Mouse (Mus musculus) c-Kit-positive CD71-negative TER-119-negative erythroid progenitor cells, embryonic 14.5 days (primary cell): Measurements from ENCODE around the gene Xcr1.

ENCODE experiments used
- DNase-seq: peaks from one replicate; pipeline ENCODE4 v3.0.0-alpha.2; 2013; ENCODE audit warnings: low read depth

Gene Xcr1

DNA sequence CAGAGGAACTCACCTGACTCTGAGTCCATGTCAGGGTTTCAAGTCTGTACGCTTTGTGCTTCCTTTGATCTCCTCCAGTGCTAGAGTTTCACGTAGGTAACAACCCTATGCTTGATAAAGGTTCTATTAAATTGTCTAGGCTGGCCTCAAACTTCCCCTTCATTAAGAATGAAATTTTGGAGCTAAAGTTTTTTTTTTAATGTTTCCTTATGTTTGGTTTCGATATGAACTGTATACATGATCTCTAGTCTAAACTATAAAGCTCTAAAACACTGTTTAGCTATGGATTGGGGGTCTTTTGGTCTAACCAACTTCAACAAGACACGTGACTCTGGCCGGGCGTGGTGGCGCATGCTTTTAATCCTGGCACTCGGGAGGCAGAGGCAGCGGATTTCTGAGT is at the start of gene Xcr1:
Xcr1 (minus strand) TSS at position 101 of the 400 bp plus-strand sequence.
- no peak for DNase-seq

GRCm38 (mm10) chr9:123872049-123872448 is 10.2 kb upstream of the Xcr1 start:
- DNase-seq: no peak

DNA sequence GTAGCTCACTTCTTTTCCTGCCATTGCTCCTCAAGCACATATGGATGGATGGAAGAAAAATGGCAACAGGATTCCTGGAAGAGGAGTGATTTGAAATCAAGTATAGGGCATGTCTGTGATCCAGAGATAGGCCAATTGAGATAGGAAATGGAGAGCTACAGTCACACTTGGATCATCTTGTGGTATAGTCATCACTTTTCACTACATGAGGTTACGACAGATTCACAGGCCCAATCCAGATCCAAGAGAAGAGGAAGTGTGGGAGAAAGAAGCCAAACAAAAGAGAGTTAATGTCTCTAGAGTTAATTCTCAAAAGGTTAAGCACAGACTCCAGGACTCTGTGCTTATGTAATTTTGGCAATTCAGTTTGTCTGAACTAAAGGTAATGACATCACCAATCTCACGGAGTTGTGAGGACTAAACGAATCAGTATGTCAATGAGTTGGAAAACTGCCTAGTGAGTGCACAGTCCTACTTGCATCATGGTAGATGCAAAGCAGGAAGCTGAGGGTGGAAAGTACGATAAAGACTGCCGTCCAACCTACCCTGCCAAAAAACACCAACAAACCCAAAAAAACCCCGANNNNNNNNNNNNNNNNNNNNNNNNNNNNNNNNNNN is 7.4 kb upstream of the Xcr1 start:
- no peak for DNase-seq

- no peak for DNase-seq
Observed at GRCm38 (mm10) chr9:123863641-123864040, 1.8 kb upstream of the Xcr1 start.

- DNase-seq: no peak
Observed at GRCm38 (mm10) chr9:123862895-123863616, 1.2 kb upstream of the Xcr1 start.

GRCm38 (mm10) chr9:123856836-123857235 is 5.0 kb downstream of the Xcr1 start:
- no peak for DNase-seq

- DNase-seq: no peak
Observed at GRCm38 (mm10) chr9:123852449-123853390, 9.1 kb downstream of the Xcr1 start.

GRCm38 (mm10) chr9:123851713-123852448 is 9.9 kb downstream of the Xcr1 start, which contains the start of gene Fyco1:
Gene Fyco1, minus strand, starts transcription at chr9:123851899.
- DNase-seq: peak; percentile 87

GRCm38 (mm10) chr9:123851062-123851712 is 10.6 kb downstream of the Xcr1 start:
- peak; percentile 56 for DNase-seq

GRCm38 (mm10) chr9:123850705-123851061 is 11.1 kb downstream of the Xcr1 start:
- peak; percentile 43 for DNase-seq

- DNase-seq: no peak
Observed at GRCm38 (mm10) chr9:123849976-123850695, 11.7 kb downstream of the Xcr1 start.

DNA sequence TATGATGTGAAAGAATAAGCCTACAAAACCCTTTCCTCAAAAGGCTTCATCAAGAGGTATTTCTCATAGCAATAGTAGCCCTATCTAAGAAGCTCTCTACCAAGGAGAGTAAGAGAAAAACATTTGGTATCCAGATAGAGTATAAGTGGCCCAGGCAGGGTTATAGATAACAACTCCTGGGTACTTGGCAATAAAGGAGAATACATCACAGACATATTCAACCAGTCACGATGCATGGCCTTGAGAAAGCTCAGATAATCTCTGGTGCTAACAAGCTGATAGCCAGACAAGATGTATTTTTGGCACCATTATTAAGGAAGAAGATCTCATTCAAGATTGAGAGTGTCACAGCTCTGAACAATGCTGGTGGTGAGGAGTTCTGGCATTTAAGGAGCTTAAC is 15.3 kb downstream of the Xcr1 start:
- no peak for DNase-seq

DNA sequence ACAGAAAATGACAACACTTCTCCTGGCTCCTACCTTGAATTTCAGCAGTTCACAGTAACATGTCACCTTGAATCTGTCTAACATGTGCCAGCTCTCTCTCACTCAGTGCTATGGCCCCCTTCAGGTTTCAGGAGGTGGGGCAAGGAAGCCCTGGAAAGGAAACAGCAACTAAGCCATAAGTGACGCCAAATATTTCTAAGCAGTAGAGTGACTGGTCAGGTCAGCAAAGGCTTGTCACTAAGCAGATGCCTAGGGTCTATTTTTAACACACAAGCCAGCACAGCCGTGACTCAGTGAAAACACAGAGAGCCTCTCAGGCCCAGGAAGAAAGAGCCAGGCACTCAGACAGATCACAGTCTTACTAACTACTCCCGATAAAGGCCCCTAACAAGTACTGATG is 16.7 kb downstream of the Xcr1 start:
- DNase-seq: peak; percentile 38

DNA sequence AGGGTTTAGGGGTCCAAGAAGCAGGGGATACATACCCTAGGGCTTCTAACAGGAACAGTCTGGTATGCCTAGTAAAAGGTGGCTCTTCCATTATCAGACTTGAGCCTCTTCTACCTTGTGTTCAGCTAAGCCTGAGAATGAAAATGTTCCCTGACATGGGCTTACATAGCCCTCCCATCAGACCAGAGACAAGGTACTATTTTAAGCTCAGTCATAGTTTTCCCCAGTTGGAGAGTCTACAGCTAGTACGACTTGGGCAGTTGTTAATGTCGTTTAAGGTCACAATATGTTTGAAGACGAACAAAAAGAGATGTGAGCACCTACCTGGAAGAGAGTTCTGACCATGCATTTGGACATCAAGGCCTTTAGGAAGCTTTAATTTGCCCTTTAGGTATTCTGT is 17.4 kb downstream of the Xcr1 start:
- no peak for DNase-seq

DNA sequence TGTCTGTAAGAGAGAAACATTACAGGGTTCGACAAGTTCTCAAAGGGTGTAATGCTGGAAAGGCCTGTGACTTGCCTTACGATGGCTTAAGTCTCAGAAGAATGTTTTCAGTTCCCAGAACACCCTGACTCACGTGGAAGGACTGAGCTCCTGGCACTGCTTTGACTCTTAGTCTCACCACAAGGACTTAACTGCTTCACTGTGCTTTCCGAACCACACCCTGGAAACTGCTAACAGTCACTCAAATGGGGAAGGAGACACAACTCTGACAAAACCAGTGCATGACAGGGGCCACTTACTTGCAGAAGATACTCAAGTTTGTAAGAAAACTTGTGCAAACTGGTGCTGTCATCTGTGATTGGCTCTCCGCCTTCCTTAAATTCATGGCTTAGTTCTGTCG is 21.6 kb downstream of the Xcr1 start:
- DNase-seq: no peak

DNA sequence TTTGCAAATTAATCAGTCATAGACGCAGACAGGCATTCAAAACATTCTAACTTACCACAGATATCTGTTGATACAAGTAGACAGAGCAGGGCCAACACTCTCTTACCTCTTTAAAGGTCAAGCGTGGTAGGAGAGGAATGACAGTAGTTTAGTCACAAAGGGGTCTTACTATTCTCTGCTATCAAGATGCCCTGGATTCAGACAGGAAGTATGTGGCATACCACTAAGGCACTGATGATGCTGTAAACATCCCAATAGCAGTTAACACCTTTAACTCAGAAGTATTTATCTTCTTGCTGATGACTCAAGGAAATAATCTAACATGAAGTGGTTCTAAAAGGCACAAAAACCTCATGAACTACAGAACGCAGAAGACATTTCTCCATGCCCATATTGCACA is 26.0 kb downstream of the Xcr1 start:
- no peak for DNase-seq

GRCm38 (mm10) chr9:123828916-123829315 is 32.9 kb downstream of the Xcr1 start:
- no peak for DNase-seq

GRCm38 (mm10) chr9:123826631-123827030 is 35.2 kb downstream of the Xcr1 start:
- DNase-seq: no peak

DNA sequence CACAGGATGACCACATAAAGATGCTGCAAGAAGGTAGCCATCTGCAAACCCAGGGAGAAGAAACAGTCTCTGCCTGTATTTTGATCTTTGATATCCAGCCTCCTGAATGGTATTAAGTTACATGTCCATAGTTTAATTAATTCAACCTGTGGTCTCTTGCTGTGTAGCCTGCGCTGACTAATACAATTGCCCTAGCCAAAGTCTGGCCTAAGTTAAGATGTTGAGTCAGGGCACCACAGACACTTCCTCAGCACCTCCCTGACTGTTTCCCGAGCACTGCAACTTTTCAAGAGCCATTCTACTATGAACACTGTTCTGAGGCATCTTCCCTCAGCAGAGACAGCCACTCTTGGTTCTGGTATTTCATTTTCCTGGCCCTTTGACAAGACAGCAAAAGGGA is 43.2 kb downstream of the Xcr1 start:
- no peak for DNase-seq

DNA sequence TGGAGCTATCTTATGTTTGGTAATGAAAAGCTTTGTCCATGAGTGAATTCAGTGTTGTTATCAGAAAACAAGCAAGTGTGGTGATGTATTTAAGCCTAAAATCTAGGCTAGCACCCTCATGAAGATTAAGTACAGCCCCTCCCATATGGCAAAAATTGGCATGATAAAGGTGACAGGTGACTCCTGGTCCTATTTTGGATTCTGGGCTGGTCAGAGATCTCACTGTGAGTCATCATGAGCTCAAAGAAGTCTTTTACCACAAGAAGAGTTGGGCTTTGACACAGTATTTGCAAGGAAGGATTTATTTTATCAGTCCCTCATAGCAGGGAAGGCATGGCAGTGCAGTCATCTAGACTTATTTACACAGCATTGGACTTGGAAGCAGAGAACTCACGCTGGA is 45.8 kb downstream of the Xcr1 start:
- no peak for DNase-seq

DNA sequence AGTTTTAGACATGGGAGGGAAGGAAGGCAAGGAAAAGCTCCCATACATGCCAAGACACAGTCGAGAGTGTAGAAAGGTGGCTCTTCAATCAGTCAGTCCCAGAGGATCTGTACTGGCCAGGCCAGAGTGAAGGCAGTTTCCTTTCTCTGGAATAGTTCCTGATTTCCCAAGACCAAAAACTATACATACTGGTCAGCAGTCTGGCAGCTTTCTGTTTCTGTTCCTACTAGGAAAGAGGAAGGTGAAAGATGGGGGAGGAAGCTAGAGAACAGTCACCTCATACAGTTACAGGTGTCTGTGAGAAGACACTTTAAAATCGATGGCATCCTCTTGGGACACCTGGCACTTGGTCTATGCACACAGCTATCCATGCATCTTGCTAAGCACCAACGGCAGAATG is 46.4 kb downstream of the Xcr1 start:
- DNase-seq: no peak
